Mouse (Mus musculus) ES-Bruce4 (cell line): Measurements from ENCODE around the gene Inpp5a.

Experiments used
- CTCF ChIP-seq: IDR thresholded peaks from one replicate; pipeline ENCODE4 v1.8.1; 2011; ENCODE audit warnings: low read depth, low read length
- POLR2A ChIP-seq: IDR thresholded peaks from one replicate; pipeline ENCODE4 v1.8.1; 2011; ENCODE audit warnings: low read length; ENCODE audit not compliant: insufficient read depth

DNA sequence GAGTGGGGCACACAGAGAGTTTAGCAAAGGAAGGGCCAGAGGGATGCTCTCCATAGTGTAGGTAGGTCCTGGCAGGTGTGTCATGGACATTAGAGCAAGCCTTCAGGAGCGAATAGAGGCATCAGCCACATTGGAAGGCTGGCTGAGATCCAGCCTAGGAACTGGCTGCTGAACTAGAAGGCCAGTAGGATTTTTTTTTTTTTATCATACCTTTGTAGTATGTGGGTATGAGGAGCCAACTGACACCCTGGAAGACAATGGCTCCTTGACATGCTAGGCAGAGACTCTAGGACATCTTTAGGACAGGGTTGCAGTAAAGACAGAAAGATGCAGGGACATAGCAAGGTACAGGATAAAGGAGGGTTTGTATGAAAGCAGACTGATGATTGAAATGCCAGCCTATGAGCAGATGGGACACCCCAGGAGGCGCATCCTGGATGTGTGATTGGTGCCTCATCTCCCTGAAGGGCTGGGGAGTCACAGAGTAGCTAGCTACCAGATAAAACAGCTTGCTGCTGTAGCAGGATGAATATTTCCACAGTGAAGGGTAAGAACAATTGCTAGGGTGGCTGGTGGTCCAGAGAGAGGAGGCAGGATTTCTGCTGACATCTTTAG lies 3.9 kb upstream of the Inpp5a start:
- no peak for TF ChIP-seq CTCF
- TF ChIP-seq POLR2A: no peak
